Comparison of ENCODE assay signal across 15 mouse cellular contexts in genomic region chr15:4400096-4400495, GRCm38 (mm10). TPM values are rescaled to one million over a fixed set of nuclear protein-coding genes. Genes with fewer than 3 reads are reported as not detected.
"Had no signal": no experiment of that assay in that cellular context is flagged by ENCODE, and none has a peak within 500 bp of the region (broad histone marks: within the 10 kb centered on the region; RNA-seq: fewer than 3 reads in every experiment).

No protein-coding gene starts in this region.

- H3K4me3 ChIP-seq: layer of hippocampus, adult 2 months; limb, embryonic 10.5 days; liver, embryonic 15.5 days; midbrain, embryonic 12.5 days had no signal

- H3K4me1 ChIP-seq: limb, embryonic 10.5 days; liver, embryonic 15.5 days; midbrain, embryonic 12.5 days had no signal

- H3K27me3 ChIP-seq: liver, embryonic 15.5 days; midbrain, embryonic 12.5 days had no signal

- H3K4me2 ChIP-seq: liver, embryonic 11.5 days; liver, embryonic 15.5 days; midbrain, embryonic 12.5 days had no signal

- DNase-seq: kidney, postnatal 10 days; kidney, postnatal 4 days; lung, adult 2 months; lung, postnatal 4 days; right cerebral cortex, postnatal 14 days; thymus, postnatal 4 days had no signal

- H3K9ac ChIP-seq: liver, embryonic 15.5 days; midbrain, embryonic 12.5 days had no signal

- H3K36me3 ChIP-seq: limb, embryonic 10.5 days; liver, embryonic 15.5 days; midbrain, embryonic 12.5 days had no signal

- ATAC-seq: lung, postnatal 0 days; midbrain, embryonic 16.5 days had no signal

- H3K9me3 ChIP-seq: limb, embryonic 10.5 days; liver, embryonic 15.5 days; midbrain, embryonic 12.5 days had no signal

- H3K27ac ChIP-seq: layer of hippocampus, adult 2 months; limb, embryonic 10.5 days; liver, embryonic 15.5 days; midbrain, embryonic 12.5 days; stomach, postnatal 0 days had no signal

RNA-seq across cellular contexts. Expression of gene Plcxd3, which starts 24.8 kb away (rescaled TPM):
- polyA plus RNA-seq: spleen, adult 2 months had no signal
